Mouse (Mus musculus): ENCODE data around the gene Car14.

The Car14 gene

GRCm38 (mm10) chr3:95904568-95904967, at the start of gene Car14:
Gene Car14, minus strand, starts transcription at chr3:95904691.
- peak in 1 of 2 experiments; percentile 29 for DNase-seq

- DNase-seq, result no peak
These were observed 49.0 kb upstream of the Car14 start for GRCm38 (mm10) chr3:95953522-95953921.

GRCm38 (mm10) chr3:95953023-95953422, 48.5 kb upstream of the Car14 start:
- DNase-seq, result no peak

- DNase-seq, result peak in 1 of 2 experiments; percentile 25
These were observed 47.1 kb upstream of the Car14 start for GRCm38 (mm10) chr3:95951566-95951965.

GRCm38 (mm10) chr3:95950763-95951551, 46.5 kb upstream of the Car14 start:
- DNase-seq, result peak; percentile 94 to 96

GRCm38 (mm10) chr3:95948325-95948724, 43.8 kb upstream of the Car14 start:
- no peak for DNase-seq

- no peak for DNase-seq
These were observed 41.3 kb upstream of the Car14 start for GRCm38 (mm10) chr3:95945731-95946240.

GRCm38 (mm10) chr3:95944742-95945141, 40.3 kb upstream of the Car14 start:
- DNase-seq, result no peak

GRCm38 (mm10) chr3:95943226-95943625, 38.7 kb upstream of the Car14 start:
- DNase-seq, result no peak

- no peak for DNase-seq
These were observed 38.3 kb upstream of the Car14 start for GRCm38 (mm10) chr3:95942749-95943148.

GRCm38 (mm10) chr3:95938835-95939234, 34.3 kb upstream of the Car14 start:
- DNase-seq, result peak in 1 of 2 experiments; percentile 27

GRCm38 (mm10) chr3:95938217-95938616, 33.7 kb upstream of the Car14 start:
- DNase-seq, result no peak

GRCm38 (mm10) chr3:95934448-95934847, 30.0 kb upstream of the Car14 start:
- DNase-seq, result no peak

- no peak for DNase-seq
These were observed 28.7 kb upstream of the Car14 start for GRCm38 (mm10) chr3:95933111-95933750.

GRCm38 (mm10) chr3:95932566-95932965, 28.1 kb upstream of the Car14 start:
- no peak for DNase-seq

- DNase-seq, result no peak
These were observed 27.7 kb upstream of the Car14 start for GRCm38 (mm10) chr3:95932157-95932556.

- DNase-seq, result no peak
These were observed 27.0 kb upstream of the Car14 start for GRCm38 (mm10) chr3:95931471-95931870.

- no peak for DNase-seq
These were observed 25.9 kb upstream of the Car14 start for GRCm38 (mm10) chr3:95930471-95930789.

GRCm38 (mm10) chr3:95929581-95930470, 25.3 kb upstream of the Car14 start:
- peak; percentile 58 for DNase-seq

GRCm38 (mm10) chr3:95928658-95929503, 24.4 kb upstream of the Car14 start, which contains the start of gene Anp32e:
Gene Anp32e, plus strand, starts transcription at chr3:95929246.
- peak; percentile 96 for DNase-seq

- no peak for DNase-seq
These were observed 23.8 kb upstream of the Car14 start for GRCm38 (mm10) chr3:95928261-95928657.

GRCm38 (mm10) chr3:95925087-95925486, 20.6 kb upstream of the Car14 start:
- no peak for DNase-seq
